Mouse (Mus musculus) E14TG2a.4 (cell line): ENCODE measurements around the gene Med12l.

Experiments used
- H3K27me3 ChIP-seq: 2 replicates; pipeline ENCODE4 v1.6.1; 2014; ENCODE audit warnings: low read length, control low read depth; ENCODE audit not compliant: insufficient read depth
- H3K36me3 ChIP-seq: 2 replicates; pipeline ENCODE4 v1.6.1; 2014; ENCODE audit warnings: low read length, control low read depth; ENCODE audit not compliant: insufficient read depth
- H3K4me1 ChIP-seq: replicated peaks from 2 replicates; pipeline ENCODE4 v1.6.1; 2014; ENCODE audit warnings: low read depth, low read length, control low read depth
- H3K4me3 ChIP-seq: replicated peaks from 2 replicates; pipeline ENCODE4 v1.5.1; 2014; ENCODE audit warnings: mild to moderate bottlenecking, low read length
- H3K9me3 ChIP-seq: 2 replicates; pipeline ENCODE4 v1.6.1; 2014; ENCODE audit warnings: low read length, control low read depth
- CTCF ChIP-seq: conservative IDR thresholded peaks from 2 replicates; pipeline ENCODE4 v1.5.1; 2014; ENCODE audit warnings: low read length
- NANOG ChIP-seq: IDR thresholded peaks from 2 replicates; pipeline ENCODE4 v1.6.1; 2014; ENCODE audit warnings: borderline replicate concordance, low read length, mixed read lengths
- POU5F1 ChIP-seq: IDR thresholded peaks from 2 replicates; pipeline ENCODE4 v1.6.1; 2014; ENCODE audit warnings: low read length, borderline replicate concordance

Med12l gene

DNA sequence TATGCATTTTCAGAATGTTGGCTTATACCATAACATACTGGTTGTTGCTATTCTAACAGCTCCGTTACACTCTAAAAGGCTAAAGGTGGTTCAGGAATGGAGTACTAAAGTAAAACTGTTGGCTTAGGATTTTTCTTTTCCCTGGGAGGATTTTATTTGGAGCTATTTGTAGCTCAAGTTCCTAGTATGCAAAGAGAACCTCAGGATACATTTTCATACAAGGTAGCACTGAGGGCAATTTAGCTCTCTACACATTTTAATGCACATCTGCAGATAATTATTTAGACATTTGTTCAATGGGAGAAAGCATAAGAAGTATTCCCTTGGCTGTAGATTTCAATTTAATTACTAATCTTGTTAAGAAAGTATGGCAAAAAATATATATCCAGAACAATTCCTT, 356.3 kb downstream of the Med12l start:
- no peak overlapping the region for H3K4me3 ChIP-seq
- H3K36me3 ChIP-seq, result no peaks in the 10 kb centered on the region
- TF ChIP-seq NANOG (no peak), CTCF (no peak), POU5F1 (no peak)
- 0 out of 2 replicates have a peak, but pooled peaks cover 3% of the 10 kb centered on the region for H3K9me3 ChIP-seq
- H3K27me3 ChIP-seq, result no peaks in the 10 kb centered on the region
- H3K4me1 ChIP-seq, result no peaks in the 10 kb centered on the region
